Mouse (Mus musculus) neural tube, embryonic 11.5 days (tissue): ENCODE data around the gene Nsd1. TPM values are rescaled to one million over a fixed set of nuclear protein-coding genes. Genes with fewer than 3 reads are reported as not detected.
A peak's percentile ranks its signal among the peaks of the same experiment; 100 is the strongest.
"Not testable (repeated sequence)": the region's sequence is repeated elsewhere in the genome, so short reads cannot be mapped to it uniquely, and the experiment has no call there.

ENCODE experiments used
- ATAC-seq: fragments of 200-750 bp; cut with Nextera tagmentation; 2 replicates; pipeline ENCODE4 v1.8.0; 2017; ENCODE audit warnings: moderate number of reproducible peaks, mild to moderate bottlenecking, moderate TSS enrichment, moderate library complexity; ENCODE audit not compliant: insufficient read depth, low FRiP score, low TSS enrichment
- DNase-seq: peaks from one replicate; pipeline ENCODE4 v3.0.0-alpha.2; 2015; ENCODE audit warnings: low spot score
- H3K27ac ChIP-seq: fragments of 300-500 bp; sonication (generic); 2 replicates; pipeline ENCODE4 v1.5.1; 2014; ENCODE audit warnings: low read depth, mild to moderate bottlenecking, low read length
- H3K27me3 ChIP-seq: fragments of 300-500 bp; sonication (generic); 2 replicates; pipeline ENCODE4 v1.6.1; 2014; ENCODE audit warnings: mild to moderate bottlenecking, low read length, mixed read lengths; ENCODE audit not compliant: control insufficient read depth, insufficient read depth
- H3K36me3 ChIP-seq: fragments of 300-500 bp; sonication (generic); 2 replicates; pipeline ENCODE4 v1.6.1; 2014; ENCODE audit warnings: mild to moderate bottlenecking, low read length, moderate library complexity, mixed read lengths; ENCODE audit not compliant: control insufficient read depth, insufficient read depth
- H3K4me1 ChIP-seq: fragments of 300-500 bp; sonication (generic); 2 replicates; pipeline ENCODE4 v1.6.1; 2014; ENCODE audit warnings: low read length, mixed read lengths; ENCODE audit not compliant: control insufficient read depth, insufficient read depth
- H3K4me2 ChIP-seq: fragments of 300-500 bp; sonication (generic); 2 replicates; pipeline ENCODE4 v1.6.1; 2014; ENCODE audit warnings: low read depth, mild to moderate bottlenecking, moderate library complexity
- H3K4me3 ChIP-seq: fragments of 300-500 bp; sonication (generic); 2 replicates; pipeline ENCODE4 v1.5.1; 2014; ENCODE audit warnings: low read depth, low read length
- H3K9ac ChIP-seq: fragments of 300-500 bp; sonication (generic); 2 replicates; pipeline ENCODE4 v1.6.1; 2014; ENCODE audit warnings: mild to moderate bottlenecking, low read length
- H3K9me3 ChIP-seq: fragments of 300-500 bp; sonication (generic); 2 replicates; pipeline ENCODE4 v1.6.1; 2016; ENCODE audit warnings: low read length; ENCODE audit not compliant: control insufficient read depth
- WGBS: fragments of 180-500 bp; shearing (Covaris S2); extraction: QIAGEN DNeasy Blood & Tissue Kit; methylation state at CpG from one replicate; pipeline ENCODE4 v1.1.7; 2014; 5-methylcytosine and 5-hydroxymethylcytosine counted together
- polyA plus RNA-seq: library from polyadenylated mRNA; unstranded; fragments of >200 nt; fragmentation: Nextera tagmentation; extraction: Ambion mirVana; gene quantifications from 2 replicates; pipeline ENCODE4 v1.2.1, GENCODE M21; 2014

Nsd1 gene
- polyA plus RNA-seq, 1 experiment from 2014 or later: 68.2 TPM

DNA sequence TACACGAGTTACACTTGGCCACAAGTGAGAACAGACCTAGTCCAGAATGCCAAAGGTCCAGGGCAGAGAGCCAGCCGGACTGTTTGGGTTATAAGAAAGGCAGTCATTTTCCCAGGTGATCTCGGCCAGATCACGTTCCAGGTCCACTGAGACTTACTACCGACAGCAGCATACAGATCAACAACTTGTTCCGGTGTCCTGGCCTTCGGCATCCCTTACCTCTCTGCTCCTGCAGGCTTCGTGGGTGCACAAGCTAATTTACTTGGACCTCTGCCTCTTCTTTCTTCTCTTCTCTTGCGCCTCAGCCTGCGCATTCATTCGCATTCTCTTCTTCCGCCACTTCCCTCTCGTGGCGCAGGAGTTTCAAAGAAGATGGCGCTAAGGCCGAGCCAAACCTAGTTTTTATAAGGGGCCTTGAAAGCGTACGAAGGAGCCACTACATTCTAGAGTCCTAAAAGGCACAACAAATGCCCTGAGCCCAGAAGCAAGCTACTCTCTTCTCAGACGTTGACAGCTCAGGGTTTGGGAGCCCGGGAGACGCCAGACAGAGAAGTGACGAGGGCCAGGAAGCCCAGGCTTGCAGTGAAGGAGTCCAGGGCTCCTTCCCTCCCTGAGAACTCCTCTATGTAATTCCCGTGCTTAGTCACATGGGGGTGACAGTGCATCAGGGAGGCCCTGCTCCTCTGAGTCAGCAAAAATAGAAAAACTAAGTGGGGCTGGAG is 27.2 kb upstream of the Nsd1 start:
- H3K36me3 ChIP-seq: no peaks in the 10 kb centered on the region
- H3K27ac ChIP-seq: no peak overlapping the region
- H3K9ac ChIP-seq: peak overlapping the region; percentile 50
- ATAC-seq (0 out of 2 replicates have a peak, but pooled peaks have one; percentile 55), DNase-seq (peak; percentile 80)
- no peaks in the 10 kb centered on the region for H3K9me3 ChIP-seq
- no peaks in the 10 kb centered on the region for H3K27me3 ChIP-seq
- H3K4me3 ChIP-seq: peak overlapping the region; percentile 17
- 6% methylated on average over 23 of the region's 23 CpGs for WGBS
- H3K4me1 ChIP-seq: no peaks in the 10 kb centered on the region
- H3K4me2 ChIP-seq: peak overlapping the region; percentile 39

DNA sequence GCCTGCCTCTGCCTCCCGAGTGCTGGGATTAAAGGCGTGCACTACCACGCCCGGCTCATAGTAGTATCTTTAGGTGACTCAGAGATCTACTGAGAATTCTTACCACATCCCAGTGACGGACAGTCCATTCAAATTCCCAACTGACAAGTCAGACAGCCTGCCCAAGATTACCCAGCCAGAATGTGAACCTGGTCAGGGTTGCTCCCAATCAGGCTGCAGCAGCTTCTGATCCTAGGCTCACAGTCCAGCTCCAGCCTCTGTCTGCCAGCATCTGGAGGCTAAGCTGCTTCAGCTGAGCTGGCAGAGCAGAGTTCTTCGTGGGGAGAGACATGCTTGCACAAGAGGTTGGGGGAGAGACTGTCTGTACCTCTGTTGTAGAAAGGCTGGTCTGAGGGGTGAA is 26.2 kb upstream of the Nsd1 start:
- no peak overlapping the region for H3K4me2 ChIP-seq
- DNase-seq: no peak
- no peaks in the 10 kb centered on the region for H3K27me3 ChIP-seq
- H3K9ac ChIP-seq: no peak overlapping the region
- no peak overlapping the region for H3K27ac ChIP-seq
- no peaks in the 10 kb centered on the region for H3K4me1 ChIP-seq
- no peaks in the 10 kb centered on the region for H3K36me3 ChIP-seq
- no peak for ATAC-seq
- 87% methylated on average over 6 of the region's 6 CpGs for WGBS
- H3K9me3 ChIP-seq: no peaks in the 10 kb centered on the region
- no peak overlapping the region for H3K4me3 ChIP-seq

GRCm38 (mm10) chr13:55187062-55187461 is 22.5 kb upstream of the Nsd1 start:
- ATAC-seq, H3K4me1 ChIP-seq, DNase-seq, H3K36me3 ChIP-seq, H3K27ac ChIP-seq, H3K27me3 ChIP-seq, H3K4me3 ChIP-seq, H3K9ac ChIP-seq, H3K9me3 ChIP-seq, H3K4me2 ChIP-seq: not testable (repeated sequence)
- WGBS: 64% methylated on average over 3 of the region's 9 CpGs

DNA sequence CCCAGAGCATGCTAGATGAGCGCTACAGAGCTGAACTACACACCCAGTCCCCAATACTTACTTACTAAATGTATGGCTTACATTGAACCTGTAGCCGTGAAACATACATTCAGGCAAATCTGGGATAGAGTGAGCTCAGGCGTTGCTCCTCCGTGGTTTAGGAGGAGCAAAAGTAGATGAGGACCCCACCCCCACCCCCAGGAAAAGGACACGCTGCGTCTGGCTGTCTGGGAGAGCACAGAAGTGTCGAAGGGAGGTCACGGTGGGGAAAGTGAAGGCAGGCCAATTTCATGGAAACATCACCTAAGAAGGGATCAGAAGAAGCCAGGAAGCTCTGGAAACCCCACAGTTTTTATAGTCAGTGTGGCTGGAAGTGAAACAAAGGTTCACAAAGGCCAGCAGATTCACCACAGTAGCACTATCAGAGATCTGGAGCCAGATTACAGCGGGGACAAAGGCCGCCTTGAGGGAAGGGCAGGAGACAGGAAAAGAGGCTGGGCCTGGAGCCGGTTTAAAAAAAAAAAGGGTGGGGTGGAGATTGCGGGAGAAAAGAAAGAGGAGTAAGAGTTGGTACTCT is 20.0 kb upstream of the Nsd1 start:
- DNase-seq (peak; percentile 60), ATAC-seq (peak; percentile 10; the same call in 1 of the 2 replicates)
- Histone ChIP-seq H3K9me3 (no peaks in the 10 kb centered on the region), H3K9ac (peak overlapping the region; percentile 71), H3K36me3 (no peaks in the 10 kb centered on the region), H3K27me3 (no peaks in the 10 kb centered on the region), H3K4me2 (peak overlapping the region; percentile 49), H3K4me1 (peaks cover 7% of the 10 kb centered on the region; the same call in 1 of the 2 replicates), H3K4me3 (peak overlapping the region; percentile 27), H3K27ac (peak overlapping the region; percentile 89)
- 4% methylated on average over 12 of the region's 12 CpGs for WGBS

- peak overlapping the region; percentile 27 for H3K4me3 ChIP-seq
- ATAC-seq (peak; percentile 99), DNase-seq (peak; percentile 96)
- H3K9me3 ChIP-seq: no peaks in the 10 kb centered on the region
- peak overlapping the region; percentile 71 for H3K9ac ChIP-seq
- WGBS: 3% methylated on average over 34 of the region's 34 CpGs
- H3K4me1 ChIP-seq: peaks cover 7% of the 10 kb centered on the region; the same call in 1 of the 2 replicates
- H3K27ac ChIP-seq: peak overlapping the region; percentile 89
- no peaks in the 10 kb centered on the region for H3K27me3 ChIP-seq
- peak overlapping the region; percentile 49 for H3K4me2 ChIP-seq
- no peaks in the 10 kb centered on the region for H3K36me3 ChIP-seq
Observed at GRCm38 (mm10) chr13:55190121-55190868, 19.3 kb upstream of the Nsd1 start.

DNA sequence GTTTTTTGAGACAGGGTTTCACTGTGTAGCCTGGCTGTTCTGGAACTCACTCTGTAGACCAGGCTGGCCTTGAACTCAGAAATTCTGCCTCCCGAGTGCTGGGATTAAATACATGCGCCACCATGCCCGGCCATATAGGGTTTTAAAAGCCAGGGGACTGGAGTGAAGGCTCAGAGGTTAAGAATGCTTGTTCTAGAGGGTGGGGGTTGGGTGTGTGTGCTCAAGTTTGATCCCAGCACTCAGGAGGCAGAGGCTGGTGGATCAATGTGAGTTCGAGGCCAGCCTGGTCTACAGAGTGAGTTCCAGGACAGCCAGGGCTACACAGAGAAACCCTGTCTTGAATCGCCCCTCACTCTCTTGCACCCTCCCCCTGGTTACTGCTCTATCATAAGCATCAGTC is 18.0 kb upstream of the Nsd1 start:
- Histone ChIP-seq H3K9ac (no peak overlapping the region), H3K9me3 (no peaks in the 10 kb centered on the region), H3K4me3 (no peak overlapping the region), H3K4me2 (no peak overlapping the region), H3K4me1 (peaks cover 7% of the 10 kb centered on the region; the same call in 1 of the 2 replicates), H3K27ac (no peak overlapping the region), H3K36me3 (no peaks in the 10 kb centered on the region), H3K27me3 (no peaks in the 10 kb centered on the region)
- ATAC-seq: no peak
- no peak for DNase-seq
- WGBS: 94% methylated on average over 5 of the region's 5 CpGs

DNA sequence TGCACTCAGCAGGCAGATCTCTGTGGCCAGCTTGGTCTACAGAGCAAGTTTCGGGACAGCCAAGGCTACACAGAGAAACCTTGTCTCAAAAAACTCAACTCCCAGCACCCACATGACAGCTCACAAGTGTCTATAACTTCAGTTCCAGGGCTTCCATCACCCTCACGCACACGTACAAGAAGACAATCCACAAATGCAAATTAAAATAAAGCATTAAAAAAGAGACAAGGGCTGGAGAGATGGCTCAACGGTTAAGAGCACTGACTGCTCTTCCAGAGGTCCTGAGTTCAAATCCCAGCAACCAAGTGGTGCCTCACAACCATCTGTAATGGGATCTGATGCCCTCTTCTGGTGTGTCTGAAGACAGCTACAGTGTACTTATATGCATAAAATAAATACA is 6.8 kb upstream of the Nsd1 start:
- not testable (repeated sequence) for DNase-seq, H3K4me3 ChIP-seq, H3K9ac ChIP-seq

GRCm38 (mm10) chr13:55203740-55204139 is 5.8 kb upstream of the Nsd1 start:
- Histone ChIP-seq H3K27me3 (no peaks in the 10 kb centered on the region), H3K4me2 (no peak overlapping the region), H3K4me1 (no peaks in the 10 kb centered on the region), H3K9ac (no peak overlapping the region), H3K9me3 (no peaks in the 10 kb centered on the region), H3K36me3 (no peaks in the 10 kb centered on the region), H3K27ac (no peak overlapping the region), H3K4me3 (no peak overlapping the region)
- WGBS: 85% methylated on average over 9 of the region's 9 CpGs
- DNase-seq (no peak), ATAC-seq (no peak)

More for the DNA sequence above, 6.8 kb upstream of the Nsd1 start:
- not testable (repeated sequence) for H3K36me3 ChIP-seq, H3K4me2 ChIP-seq, ATAC-seq, H3K27me3 ChIP-seq, H3K9me3 ChIP-seq, H3K27ac ChIP-seq, H3K4me1 ChIP-seq
- WGBS: 89% methylated on average over 4 of the region's 4 CpGs
